Mouse (Mus musculus) myocyte (in vitro differentiated cells): Measurements from ENCODE around the gene Paf1.

Source experiments
- CEBPB ChIP-seq: IDR thresholded peaks from 2 replicates; pipeline ENCODE4 v1.6.1; 2011; ENCODE audit warnings: mild to moderate bottlenecking, moderate library complexity; ENCODE audit not compliant: poor library complexity, insufficient read depth, severe bottlenecking
- E2F4 ChIP-seq: IDR thresholded peaks from one replicate; pipeline ENCODE4 v1.6.1; 2011; ENCODE audit warnings: mild to moderate bottlenecking, control low read depth, moderate library complexity; ENCODE audit not compliant: insufficient read depth
- MAX ChIP-seq: IDR thresholded peaks from one replicate; pipeline ENCODE4 v1.6.1; 2011; ENCODE audit warnings: low read depth, mild to moderate bottlenecking, control low read depth
- MYOD1 ChIP-seq, 3 experiments: IDR thresholded peaks; one replicate each; pipeline ENCODE4 v1.6.1; 2011; ENCODE audit warnings: control low read depth in 2 of 3, low read depth in 2 of 3, mild to moderate bottlenecking in 2 of 3, moderate library complexity in 1 of 3; ENCODE audit not compliant: insufficient read length in 2 of 3, control insufficient read depth in 1 of 3
- MYOG ChIP-seq, 3 experiments: IDR thresholded peaks; one replicate each; pipeline ENCODE4 v1.6.1; 2011; ENCODE audit warnings: control low read depth in 2 of 3, low read depth in 2 of 3, mild to moderate bottlenecking in 2 of 3; ENCODE audit not compliant: insufficient read length in 2 of 3, control insufficient read depth in 1 of 3, insufficient read depth in 1 of 3
- POLR2A ChIP-seq: IDR thresholded peaks from one replicate; pipeline ENCODE4 v1.6.1; 2011; ENCODE audit warnings: low read depth, mild to moderate bottlenecking, control low read depth, moderate library complexity; ENCODE audit not compliant: insufficient read length
- POLR2AphosphoS2 ChIP-seq: IDR thresholded peaks from one replicate; pipeline ENCODE4 v1.6.1; 2011; ENCODE audit warnings: low read depth, control low read depth; ENCODE audit not compliant: insufficient read length
- REST ChIP-seq: IDR thresholded peaks from one replicate; pipeline ENCODE4 v1.6.1; 2011; ENCODE audit warnings: mild to moderate bottlenecking, control low read depth, moderate library complexity; ENCODE audit not compliant: insufficient read depth, insufficient read length
- SRF ChIP-seq: IDR thresholded peaks from one replicate; pipeline ENCODE4 v1.6.1; 2011; ENCODE audit warnings: low read depth; ENCODE audit not compliant: control insufficient read depth, insufficient read length
- TCF12 ChIP-seq: IDR thresholded peaks from one replicate; pipeline ENCODE4 v1.6.1; 2011; ENCODE audit warnings: mild to moderate bottlenecking, control low read depth; ENCODE audit not compliant: poor library complexity, insufficient read depth, severe bottlenecking
- TCF3 ChIP-seq: IDR thresholded peaks from one replicate; pipeline ENCODE4 v1.6.1; 2011; ENCODE audit warnings: low read depth, control low read depth; ENCODE audit not compliant: insufficient read length
- USF1 ChIP-seq: IDR thresholded peaks from one replicate; pipeline ENCODE4 v1.6.1; 2011; ENCODE audit warnings: low read depth, mild to moderate bottlenecking, control low read depth, moderate library complexity

GRCm38 (mm10) chr7:28370051-28370450 is 22.7 kb upstream of the Paf1 start:
- TF ChIP-seq POLR2A = no peak
- no peak for TF ChIP-seq MAX
- TF ChIP-seq POLR2AphosphoS2 = no peak
- TF ChIP-seq SRF = no peak
- TF ChIP-seq MYOD1 (IDR thresholded peaks at IDR 0.05; ENCODE audit: control insufficient read depth in 1 of 3, insufficient read length in 2 of 3, low read depth in 2 of 3) = no peak
- TF ChIP-seq USF1 = no peak
- no peak for TF ChIP-seq E2F4
- TF ChIP-seq CEBPB = no peak
- no peak for TF ChIP-seq TCF12
- TF ChIP-seq MYOG (IDR thresholded peaks at IDR 0.05; ENCODE audit: control insufficient read depth in 1 of 3, insufficient read depth in 1 of 3, insufficient read length in 2 of 3, low read depth in 2 of 3) = no peak
- TF ChIP-seq TCF3 = no peak
- TF ChIP-seq REST = no peak
